Mouse (Mus musculus) heart, adult 18-20 months (tissue): ENCODE measurements around the gene Tcf21. TPM values are rescaled to one million over a fixed set of nuclear protein-coding genes. Genes with fewer than 3 reads are reported as not detected.

Experiments
- DNase-seq, 2 experiments: peaks; one replicate each; pipeline ENCODE4 v3.0.0; 2021 to 2022; ENCODE audit warnings: mixed read lengths in 1 of 2
- total RNA-seq, 2 experiments: library from RNA; stranded (reverse); gene quantifications; 2 replicates each; pipeline ENCODE4 v1.2.3; 2021

Gene Tcf21
- total RNA-seq, 2 experiments from 2014 or later = 7.0 to 7.7 TPM

- DNase-seq = peak in 1 of 2 experiments; percentile 45
Observed at GRCm38 (mm10) chr10:22815461-22816236, 4.3 kb downstream of the Tcf21 start.

GRCm38 (mm10) chr10:22814771-22815170 is 5.2 kb downstream of the Tcf21 start:
- peak in 1 of 2 experiments; percentile 45 for DNase-seq

GRCm38 (mm10) chr10:22814294-22814693 is 5.7 kb downstream of the Tcf21 start:
- DNase-seq = peak in 1 of 2 experiments; percentile 37

DNA sequence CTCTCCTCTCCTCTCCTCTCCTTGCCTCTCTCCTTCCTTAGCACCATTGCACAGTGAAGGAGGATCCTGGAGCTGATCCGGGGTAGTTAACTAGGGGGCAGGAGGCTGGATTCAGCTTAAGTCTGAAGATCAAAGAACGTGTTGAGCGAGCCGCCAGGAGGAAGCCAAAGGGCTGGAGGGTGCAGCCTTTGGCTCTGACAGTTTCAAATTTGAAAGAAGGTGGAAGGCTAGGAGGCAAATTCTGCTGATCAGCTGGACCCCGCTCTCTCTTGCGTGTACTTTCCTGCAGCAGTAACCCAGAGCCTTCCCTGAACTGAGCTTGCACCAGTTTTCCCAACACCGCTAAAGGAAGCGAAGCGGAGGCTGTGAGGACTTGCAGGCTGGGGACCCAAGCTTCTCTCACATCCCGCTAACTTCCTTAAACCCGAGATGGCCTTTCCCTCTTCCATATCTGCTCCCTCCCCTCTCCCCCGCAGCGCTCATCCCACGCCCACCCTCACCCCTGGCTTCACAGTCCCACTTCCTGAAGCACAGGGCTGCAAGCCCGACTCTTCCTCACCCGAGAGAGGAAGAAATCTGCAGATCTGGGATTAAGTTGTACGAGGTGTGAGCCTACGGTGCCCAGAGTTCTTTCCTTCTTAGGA is 6.5 kb downstream of the Tcf21 start:
- peak; percentile 23 to 58 for DNase-seq

DNA sequence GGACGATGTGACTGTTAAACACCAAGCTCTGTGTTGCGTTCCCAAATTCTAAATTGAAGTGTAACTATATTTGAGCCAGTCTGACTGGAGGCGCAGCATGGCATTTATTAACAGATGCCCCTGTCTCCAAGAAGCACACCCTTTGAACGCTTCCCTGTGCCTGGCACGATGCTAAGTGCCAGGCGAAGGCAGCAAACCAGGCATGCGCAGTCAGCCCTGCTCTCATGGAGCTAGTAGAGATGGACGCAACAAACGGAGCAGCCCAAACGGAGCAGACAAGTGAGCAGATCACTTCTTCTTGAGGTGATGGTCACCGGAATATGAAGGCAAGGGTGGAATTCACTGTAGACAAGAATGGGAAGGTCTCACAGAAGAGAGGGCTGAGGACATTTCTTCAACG is 8.1 kb downstream of the Tcf21 start:
- peak in 1 of 2 experiments; percentile 21 for DNase-seq

- DNase-seq = peak; percentile 18 to 32
Observed at GRCm38 (mm10) chr10:22782684-22783083, 37.3 kb downstream of the Tcf21 start.

DNA sequence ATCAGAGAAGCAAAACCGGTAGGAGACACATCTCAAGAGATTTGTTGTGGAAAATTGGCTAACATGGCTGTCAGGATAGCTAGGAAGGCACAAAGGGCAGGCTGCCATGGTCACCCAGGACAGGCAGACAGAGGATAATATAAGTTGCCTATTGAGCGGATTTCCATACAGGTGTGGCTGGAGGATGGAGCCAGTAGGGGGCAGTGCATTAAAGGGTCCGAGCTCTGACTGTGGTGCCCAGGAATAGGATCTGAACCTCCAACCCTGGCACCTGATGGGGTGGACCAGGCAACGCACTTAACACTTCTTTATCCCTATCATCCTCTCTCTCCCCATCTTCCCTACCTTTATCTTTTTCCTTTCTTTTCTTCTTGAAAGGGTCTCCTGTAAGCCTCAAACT is 38.5 kb downstream of the Tcf21 start:
- DNase-seq = peak in 1 of 2 experiments; percentile 34

GRCm38 (mm10) chr10:22777939-22778338 is 42.0 kb downstream of the Tcf21 start:
- DNase-seq = peak; percentile 20 to 48

GRCm38 (mm10) chr10:22776007-22776698 is 43.8 kb downstream of the Tcf21 start:
- peak; percentile 11 to 58 for DNase-seq

- no peak for DNase-seq
Observed at GRCm38 (mm10) chr10:22775456-22775855, 44.5 kb downstream of the Tcf21 start.

- no peak for DNase-seq
Observed at GRCm38 (mm10) chr10:22774626-22775025, 45.3 kb downstream of the Tcf21 start.

Other genes starting within 250 kb of the Tcf21 start
- 10 to 100 TPM; 15.0 to 22.8 TPM for gene Slc2a12, start 175.2 kb downstream of the Tcf21 start, total RNA-seq
- gene Tbpl1, start 88.2 kb downstream of the Tcf21 start, total RNA-seq = 10 to 100 TPM; 20.1 to 20.4 TPM